Mouse (Mus musculus): ENCODE measurements around the gene Gpr55. TPM values are rescaled to one million over a fixed set of nuclear protein-coding genes. Genes with fewer than 3 reads are reported as not detected.
"Not testable (repeated sequence)": the region's sequence is repeated elsewhere in the genome, so short reads cannot be mapped to it uniquely, and the experiment has no call there.

Gpr55 gene
- total RNA-seq (2021) = 1 to 10 TPM; 2.7 to 2.8 TPM
- long read RNA-seq, experiment 1, partial matches to known transcripts = 1 of 2 reads
- long read RNA-seq, experiment 1, other reads (novel, unspliced or antisense) = 1 of 2 reads
- long read RNA-seq, experiment 2 = 0 reads

DNA sequence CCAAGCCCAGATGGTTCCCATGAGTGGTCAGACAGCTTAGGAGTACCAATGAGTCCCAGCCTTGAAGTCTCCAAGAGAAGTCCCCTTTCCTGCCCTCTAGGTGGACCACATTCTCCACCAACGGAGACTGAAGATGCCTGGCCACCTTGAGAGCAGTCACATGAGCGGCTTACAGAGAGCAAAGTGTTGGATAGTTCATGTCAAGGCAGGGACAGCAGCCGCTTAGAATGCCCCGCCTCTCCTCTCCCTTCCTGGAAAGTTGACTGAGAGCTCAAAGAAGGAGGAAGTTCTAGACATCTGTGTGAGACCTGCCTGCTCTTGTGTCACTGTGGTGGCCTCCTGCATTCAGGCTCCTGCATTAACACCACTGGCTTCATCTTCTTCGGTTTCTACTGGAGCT, at the start of gene Gpr55:
Gpr55 (minus strand) TSS at position 135 of the 400 bp plus-strand sequence.
- DNase-seq = no peak

DNA sequence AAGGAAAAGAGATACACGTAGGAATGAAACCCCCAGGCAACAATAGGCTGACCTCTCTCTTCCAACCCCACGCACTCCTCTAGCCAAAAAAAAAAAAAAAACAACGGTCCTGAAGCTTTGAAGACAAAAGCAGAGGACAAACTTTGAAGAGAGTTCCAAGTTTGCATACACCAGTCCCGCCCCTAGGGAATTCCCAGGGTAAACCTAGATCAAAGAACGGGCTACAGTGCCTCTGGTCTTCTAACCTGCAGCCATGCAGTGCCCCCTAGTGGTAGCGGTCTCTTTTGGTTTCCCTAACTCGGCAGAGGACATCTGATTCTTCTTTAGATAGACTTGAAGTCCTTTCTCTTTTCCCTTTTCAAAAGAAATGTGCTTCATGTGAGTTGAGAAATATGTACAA, 47.0 kb upstream of the Gpr55 start:
- DNase-seq = peak; percentile 93 to 95

DNA sequence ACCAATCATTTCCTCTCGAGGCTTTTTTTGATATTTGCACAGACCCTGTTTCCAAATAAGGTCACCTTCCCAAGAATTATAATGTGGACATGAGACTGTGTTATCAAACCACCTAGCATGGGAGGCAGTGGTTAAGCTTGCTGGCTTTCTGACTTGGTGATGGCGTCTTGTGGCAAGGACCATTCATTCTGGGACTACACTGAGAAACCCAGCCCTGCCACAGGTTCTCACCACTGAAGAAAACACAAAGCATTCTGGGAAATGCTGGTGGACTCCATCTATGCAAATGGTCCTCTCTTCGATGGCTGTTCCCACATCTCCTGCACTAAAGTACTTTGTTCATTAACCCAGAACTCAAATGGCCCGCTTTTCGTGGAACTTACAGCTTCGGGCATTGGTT, 45.2 kb upstream of the Gpr55 start:
- no peak for DNase-seq

DNA sequence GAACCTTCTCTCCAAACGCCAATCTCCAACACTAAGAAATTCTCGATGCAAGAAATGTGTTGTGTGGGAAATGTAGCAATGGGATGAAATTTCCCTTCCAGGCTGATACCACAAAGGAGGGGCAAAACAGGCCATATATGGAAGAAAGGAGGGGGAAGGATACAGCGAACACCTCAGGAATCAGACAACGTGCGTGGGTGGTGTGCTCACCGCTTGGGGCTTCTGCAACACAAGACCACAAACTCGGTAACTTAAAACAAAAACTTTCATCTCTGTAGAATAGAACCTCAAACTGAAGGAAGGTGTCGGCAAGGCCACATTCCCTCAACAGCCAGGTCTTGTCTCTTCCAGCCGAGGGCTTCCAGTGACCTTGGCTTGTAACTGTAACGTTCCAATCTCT, 44.7 kb upstream of the Gpr55 start:
- no peak for DNase-seq

DNA sequence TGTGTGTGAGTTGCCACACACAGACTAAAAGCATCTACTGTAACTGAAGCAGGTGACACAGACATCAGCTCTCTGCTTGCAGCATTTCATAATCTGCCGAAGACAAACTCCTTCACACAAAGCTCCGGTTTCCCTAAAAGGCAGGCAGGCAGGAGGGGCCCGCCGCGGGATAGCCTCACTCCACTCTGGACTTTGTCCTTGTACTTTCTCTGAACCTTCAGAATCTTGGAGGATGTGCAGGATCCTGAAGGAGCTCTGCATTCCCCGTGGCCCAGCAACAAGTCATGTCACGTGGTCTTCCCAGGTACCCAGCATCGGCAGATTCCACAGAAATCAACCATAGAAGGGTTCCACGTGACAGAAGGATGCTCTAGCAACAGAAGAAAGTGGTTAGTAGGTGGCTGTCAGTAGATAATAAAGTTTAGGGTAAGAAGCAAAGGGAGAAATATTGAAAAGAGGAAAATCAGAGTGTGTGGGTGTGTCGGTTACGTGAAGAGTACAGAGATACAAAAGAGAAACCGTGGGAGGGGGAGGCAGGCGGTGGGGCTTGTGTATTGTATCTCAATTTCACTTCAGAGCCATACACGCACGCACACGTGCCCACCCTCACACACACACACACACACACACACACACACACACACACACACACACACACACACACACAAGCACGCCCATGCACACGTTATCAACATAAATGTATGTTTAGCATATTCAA, 39.2 kb upstream of the Gpr55 start:
- DNase-seq = no peak

DNA sequence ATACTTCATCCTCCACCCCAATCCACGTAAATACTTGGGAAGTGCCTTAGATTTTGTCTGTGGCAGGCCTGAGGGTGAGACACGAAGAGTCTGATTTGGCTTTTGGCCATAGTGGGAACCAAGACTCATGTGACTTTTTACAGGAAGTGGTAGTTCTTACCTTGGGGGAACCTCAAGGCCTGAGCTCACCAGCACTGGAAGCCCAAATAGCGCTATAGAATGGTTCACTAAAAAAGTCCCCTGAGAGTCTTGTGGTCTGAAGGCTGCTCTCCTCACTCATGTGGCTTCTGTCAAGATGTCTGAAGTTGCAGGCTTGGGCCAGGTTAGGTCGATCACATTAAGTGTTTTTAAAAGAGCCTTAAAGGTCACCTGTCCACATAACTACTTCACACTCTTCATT, 37.2 kb upstream of the Gpr55 start:
- no peak for DNase-seq

DNA sequence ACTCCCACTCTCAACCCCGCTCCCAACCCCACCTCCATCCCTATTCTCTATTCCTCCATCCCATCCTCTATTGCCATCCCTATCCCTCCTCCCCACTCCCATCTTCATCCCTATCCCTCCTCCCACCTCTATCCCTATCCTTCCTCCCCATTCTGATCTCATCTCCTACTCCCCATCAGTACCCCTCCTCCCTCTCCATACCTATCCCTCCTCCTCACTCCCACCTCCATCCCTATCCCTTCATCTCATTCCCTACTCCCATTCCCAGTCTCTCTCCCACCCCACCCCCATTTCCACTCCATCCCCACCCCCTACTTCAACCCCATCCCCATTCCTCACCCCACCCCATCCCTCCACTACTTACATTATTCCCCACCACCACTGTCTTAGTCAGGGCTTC, 36.4 kb upstream of the Gpr55 start:
- DNase-seq = no peak

DNA sequence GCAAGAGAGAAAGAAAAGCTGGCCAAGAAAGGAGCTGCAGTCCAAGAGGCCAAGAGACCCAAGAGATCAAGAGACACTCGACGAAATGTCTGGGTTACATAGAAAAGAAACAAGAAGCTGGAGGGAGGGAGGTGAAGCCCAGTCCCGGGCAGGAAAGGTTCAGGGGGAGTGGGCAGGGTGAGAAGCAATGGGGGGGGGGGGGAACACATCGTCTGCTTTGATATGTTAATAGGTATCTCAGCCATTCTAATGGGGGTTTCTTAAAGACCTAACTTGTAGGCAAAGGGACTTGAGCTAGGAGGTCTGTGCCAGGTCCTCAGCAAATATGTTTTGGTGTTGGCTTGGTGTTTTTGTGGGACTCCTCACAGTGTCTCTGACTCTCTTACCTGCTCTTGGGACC, 32.7 kb upstream of the Gpr55 start:
- DNase-seq = no peak

DNA sequence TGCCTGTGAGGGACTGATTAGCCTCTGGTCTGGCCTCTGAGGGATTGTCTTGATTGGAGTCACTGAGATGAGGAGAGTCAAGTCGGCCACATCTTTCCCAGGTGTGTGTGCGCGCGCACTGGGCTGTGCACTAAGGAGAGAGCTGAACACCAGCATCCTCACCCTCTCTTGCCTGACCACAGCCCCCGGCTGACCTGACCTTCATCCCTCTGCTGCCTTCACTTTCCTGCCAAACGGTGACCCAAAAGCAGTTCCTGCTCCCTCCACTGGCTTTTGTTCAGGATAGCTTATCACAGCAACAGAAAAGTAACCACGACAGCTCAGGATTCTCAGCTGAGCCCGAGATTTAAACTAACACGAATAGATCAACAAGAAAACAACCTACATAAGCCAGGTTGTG, 31.4 kb upstream of the Gpr55 start:
- peak in 1 of 2 experiments; percentile 13 for DNase-seq

DNA sequence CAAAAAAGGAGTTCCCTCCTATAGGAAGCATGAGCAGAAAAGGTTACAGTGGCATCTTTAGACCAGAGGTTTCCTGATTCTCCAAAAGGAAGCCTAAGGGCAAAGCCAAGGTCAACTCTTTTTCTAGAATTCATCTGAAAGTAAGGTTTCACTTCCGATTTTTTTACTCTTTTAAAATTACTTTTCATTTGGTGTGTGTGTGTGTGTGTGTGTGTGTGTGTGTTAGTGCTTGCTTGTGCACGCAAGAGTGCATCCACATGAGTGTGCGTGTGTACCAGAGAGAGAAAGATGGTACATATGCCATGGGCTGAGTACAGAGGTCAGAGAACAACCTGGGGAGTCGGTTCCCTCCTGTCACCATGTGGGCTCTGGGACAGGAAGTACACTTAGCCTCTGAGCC, 28.1 kb upstream of the Gpr55 start:
- DNase-seq = not testable (repeated sequence)

DNA sequence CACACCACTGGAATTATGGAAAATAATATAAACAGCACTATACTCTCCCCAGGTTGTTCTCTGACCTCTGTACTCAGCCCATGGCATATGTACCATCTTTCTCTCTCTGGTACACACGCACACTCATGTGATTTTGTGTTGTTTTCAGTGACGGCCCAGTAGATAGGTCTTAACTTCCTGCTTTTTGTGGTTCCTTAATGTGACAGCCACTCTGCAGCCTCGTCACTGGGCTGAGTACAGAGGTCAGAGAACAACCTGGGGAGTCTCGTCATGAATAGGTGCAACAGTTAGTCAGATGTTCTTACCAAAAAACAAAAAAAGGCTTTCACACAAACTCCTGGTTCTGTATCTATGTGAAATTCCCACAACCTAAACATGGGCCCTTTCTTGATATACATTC, 27.5 kb upstream of the Gpr55 start:
- DNase-seq = no peak

DNA sequence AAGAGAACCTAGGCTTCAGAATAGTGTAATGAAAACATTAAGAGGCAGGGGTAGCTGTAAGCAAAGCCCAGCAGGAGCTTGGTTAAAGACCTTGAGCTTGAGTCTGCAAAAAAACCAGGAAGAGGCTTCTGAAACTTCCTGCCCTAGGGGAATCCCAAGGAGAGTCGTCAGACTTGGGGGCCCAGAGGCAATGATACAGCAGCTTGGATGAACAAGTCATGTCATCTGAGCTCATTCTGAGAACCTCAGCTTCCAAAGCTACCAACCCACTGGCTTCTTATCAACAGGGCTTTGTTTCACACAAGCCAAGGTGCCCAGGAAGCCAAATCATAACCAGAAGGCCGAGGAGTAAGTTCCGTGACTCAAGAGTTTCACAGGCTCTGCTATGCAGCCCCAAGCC, 25.0 kb upstream of the Gpr55 start:
- no peak for DNase-seq

DNA sequence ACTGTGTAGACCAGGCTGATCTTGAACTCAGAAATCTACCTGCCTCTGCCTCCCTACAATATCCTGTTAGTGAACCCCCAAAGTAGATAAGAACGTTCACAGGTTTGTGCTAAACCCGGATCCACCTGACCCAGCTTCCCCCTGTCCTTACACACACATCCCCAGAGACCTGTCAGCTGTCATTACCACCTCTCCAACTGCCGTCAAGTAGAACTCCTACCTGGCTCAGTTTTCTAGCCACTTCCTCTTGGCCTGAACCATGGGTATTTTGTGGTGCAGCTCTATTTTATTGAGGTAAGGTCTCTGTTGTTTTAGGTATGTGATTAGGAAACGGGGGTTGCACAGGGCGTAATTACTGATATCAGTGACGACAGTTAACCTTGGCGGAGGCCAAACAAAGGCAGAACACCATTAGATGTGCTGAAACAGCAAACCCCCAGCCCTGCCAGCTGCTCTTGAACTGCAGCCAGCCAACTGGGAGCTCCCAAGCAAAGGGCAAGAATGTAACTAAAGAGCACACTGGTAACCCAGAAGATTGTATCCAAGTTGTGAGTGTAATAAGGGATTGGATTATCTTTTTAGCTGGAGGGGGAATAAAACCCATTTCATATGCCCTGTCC, 21.0 kb upstream of the Gpr55 start:
- DNase-seq = peak; percentile 80 to 82

DNA sequence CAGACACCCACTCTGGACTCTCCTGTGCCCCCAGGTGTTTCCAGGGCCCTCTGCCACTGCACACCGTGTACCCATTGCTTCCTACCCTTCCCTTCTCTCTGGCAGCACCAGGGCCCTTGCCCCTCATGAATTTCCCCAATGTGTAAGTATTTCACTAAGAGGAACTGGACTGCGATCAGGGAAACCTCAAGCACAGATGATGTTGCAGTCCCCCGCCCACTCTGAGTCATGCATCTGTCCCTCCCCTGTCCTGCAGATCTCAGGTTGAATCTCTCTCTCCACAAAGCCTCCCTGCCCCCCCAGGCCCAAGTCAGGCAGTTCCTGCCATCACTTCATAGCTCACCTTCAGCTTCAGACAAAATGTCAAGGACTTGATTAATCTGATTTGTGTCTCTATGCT, 16.9 kb upstream of the Gpr55 start:
- DNase-seq = peak; percentile 77 to 80

DNA sequence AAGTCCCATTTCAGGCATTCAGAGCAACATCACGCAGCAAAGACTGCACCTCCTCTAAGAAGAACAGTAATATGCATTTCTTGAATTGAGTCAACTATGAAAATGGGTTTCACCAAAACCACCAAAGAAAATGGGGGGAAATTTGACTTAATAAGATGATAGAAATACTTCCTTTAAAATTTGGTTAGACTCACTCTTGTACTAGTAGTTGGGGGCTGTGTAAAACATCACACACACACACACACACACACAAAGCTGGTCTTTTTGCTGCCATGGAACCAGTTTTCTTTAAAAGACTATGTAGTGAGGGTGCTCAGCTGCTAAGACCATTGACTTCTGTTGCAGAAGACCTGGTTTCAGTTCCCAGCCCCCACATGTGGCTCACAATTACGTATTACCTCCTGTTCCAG, 12.7 kb upstream of the Gpr55 start:
- DNase-seq = no peak

DNA sequence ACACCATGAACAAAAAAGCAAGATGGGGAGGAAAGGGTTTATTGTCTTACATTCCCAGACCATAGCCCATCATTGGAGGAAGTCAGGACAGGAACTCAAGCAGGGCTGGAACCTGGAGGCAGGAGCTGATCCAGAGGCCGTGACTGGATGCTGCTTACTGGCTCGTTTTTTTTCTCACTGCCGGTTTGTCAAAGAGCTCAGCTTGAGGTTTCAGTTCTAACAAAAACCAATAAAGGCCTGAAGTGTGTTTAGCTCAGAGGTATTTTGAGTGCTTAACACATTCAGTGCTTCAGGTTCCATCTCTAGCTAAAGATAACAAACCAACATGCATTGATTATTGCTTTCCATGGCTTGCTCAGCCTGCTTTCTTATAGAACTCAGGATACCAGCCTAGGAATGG, 11.5 kb upstream of the Gpr55 start:
- DNase-seq = no peak

DNA sequence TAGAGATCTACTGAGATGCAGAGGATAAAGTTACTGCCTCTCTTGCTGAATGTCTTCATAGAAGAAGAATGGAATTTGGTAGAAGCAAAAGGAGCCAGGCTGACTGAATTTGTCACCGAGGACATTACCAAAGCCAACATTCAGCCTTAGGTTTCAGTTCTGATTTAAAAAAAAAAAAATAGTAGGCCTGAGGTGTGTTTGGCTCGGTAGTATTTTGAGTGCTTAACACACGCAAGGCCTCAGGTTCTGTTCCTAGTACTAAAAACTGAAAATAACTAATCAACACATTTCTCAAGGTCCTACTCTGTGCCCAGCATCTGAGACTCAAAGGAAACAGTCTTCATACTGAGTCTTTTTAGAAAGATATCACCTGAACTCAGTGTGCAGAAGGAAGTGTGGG, 10.3 kb upstream of the Gpr55 start:
- DNase-seq = no peak

DNA sequence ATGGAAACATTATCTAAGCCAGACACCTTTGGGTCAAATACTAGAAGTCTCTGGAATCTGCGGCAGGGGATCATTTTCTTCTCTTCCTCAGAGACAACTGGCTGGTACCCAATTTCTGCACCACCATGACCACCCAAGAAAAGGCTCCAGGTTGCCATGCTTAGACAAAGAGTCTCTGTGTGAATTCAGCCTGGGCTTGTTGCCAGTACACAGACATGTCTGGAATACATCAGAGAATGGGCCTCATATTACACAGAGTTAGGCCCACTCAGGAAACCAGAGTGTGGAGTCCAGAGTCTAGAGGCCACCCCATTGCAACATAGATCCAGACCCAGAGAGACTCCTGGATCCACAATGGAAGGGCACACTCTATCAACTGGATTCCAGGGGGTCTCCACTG, 8.7 kb upstream of the Gpr55 start:
- no peak for DNase-seq

DNA sequence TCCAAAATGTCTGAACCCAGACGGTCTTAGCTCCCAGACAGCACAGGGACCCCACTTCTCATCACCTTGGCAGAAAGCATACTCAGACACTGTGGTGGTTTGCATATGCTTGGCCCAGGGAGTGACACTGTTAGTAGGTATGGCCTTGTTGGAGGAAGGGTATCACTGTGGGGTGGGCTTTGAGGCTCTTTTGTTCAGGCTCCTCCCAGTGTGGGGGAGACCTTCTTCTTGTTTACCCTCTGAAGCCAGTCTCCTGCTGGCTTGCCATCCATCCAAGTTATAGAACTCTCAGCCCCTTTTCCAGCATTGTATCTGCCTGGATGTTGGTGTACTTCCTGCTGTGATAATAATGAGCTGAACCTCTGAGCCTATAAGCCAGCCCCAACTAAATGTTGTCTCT, 8.3 kb upstream of the Gpr55 start:
- no peak for DNase-seq

DNA sequence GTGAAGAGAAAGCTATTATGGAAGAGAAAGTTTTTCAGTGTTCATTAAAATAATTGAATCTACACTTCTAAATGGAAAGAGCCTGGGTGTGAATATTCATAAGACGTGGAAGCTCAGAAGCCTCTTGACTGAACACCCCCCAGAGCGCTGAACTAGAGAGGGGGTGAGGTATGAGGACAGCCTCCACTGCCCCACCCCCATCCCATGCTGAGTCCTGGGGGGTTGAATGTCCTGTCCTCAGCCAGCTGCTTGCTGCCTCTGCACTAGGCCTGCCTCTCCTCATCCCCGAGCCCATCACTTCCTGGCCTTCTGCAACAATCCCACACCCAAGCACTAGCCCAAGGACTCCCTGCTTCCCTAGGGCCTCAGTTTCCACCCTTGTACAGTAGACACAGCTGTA, 5.0 kb upstream of the Gpr55 start:
- no peak for DNase-seq

DNA sequence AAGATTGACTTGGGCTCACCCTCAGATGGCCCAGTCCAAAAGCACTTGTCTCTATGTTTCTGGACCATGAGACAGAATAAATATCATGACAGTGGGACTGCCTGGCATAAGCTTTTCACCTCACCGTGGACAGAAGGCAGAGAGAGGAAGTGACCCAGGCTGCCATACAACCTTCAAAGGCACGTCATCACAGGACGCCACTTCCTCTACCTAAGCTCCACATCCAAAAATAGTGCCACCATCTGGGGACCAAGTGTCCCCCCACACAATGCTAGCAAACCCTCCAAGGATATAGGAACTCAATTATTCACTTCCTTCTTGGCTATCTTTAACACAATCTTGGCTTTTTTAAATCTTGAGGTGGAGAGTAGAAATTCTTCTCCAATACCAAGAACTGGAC, 1.3 kb upstream of the Gpr55 start:
- no peak for DNase-seq

DNA sequence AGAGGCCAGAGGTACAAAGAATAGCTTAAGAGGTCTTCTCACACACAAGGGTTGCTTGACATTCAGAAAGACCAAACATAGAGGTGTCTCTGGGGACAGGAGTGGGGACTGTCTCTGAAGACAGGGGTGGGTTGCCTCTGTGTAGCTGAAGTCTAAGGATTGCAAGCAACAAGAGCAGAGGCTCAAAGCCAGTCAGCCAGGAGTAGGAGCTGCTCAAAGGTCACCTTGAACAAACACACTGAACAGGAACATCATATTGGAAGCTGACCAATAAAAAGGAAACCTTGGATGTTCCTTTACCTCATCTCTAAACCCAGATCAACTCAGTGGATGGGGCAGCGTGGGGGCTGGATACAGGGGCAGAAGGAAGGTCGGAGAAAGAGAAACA, 924 bp downstream of the Gpr55 start:
- DNase-seq = no peak

DNA sequence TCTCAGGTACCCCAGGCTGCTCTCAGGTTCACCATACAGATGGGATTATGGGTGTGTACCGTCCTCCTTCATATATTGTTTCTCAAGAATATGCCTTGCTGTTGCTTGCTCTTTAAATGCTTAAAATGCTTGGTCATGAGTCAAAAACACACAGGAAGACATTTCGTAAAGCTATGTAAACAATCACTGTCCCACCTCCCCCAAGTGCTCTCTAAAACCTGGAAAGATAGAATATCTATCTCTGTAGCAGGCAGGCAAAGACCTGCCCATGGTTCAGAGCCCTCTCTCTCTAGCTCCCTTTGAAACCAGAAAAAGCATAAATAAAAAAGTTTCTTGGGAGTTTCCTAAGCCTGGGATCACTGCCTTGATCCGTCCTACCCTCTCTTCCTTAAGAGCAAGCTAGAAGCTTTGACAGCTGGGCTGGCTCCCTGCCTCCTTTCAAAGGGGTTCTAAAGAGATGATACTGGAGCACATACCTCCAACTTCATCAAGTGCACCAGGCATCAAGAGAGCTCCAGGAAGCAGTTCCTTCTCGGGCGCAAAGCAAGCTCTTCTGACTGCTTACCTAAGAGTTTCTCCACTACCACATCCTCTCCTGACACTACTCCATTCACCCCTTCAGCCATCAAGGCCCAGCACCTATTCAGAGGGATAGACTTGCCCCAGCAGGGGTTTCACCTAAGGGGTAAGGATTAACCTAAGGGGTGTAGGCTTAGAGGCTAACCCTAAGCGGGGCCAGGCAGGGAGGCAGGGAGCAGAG, 1.5 kb downstream of the Gpr55 start:
- DNase-seq = no peak

Data from adrenal gland, postnatal 36 days (tissue).